Mouse (Mus musculus) myocyte (in vitro differentiated cells): ENCODE data around the gene Nbas. TPM values are rescaled to one million over a fixed set of nuclear protein-coding genes. Genes with fewer than 3 reads are reported as not detected.

Experiments used
- H3K27me3 ChIP-seq: one replicate; pipeline ENCODE4 v1.6.1; 2011; ENCODE audit not compliant: control insufficient read depth, insufficient read depth, insufficient read length
- H3K36me3 ChIP-seq: one replicate; pipeline ENCODE4 v1.6.1; 2011; ENCODE audit not compliant: control insufficient read depth, insufficient read depth
- H3K4me2 ChIP-seq: one replicate; pipeline ENCODE4 v1.6.1; 2011; ENCODE audit warnings: low read depth, control low read depth
- H3K4me3 ChIP-seq: one replicate; pipeline ENCODE4 v1.5.1; 2011; ENCODE audit warnings: mild to moderate bottlenecking, control low read depth, moderate library complexity
- H3K79me2 ChIP-seq: one replicate; pipeline ENCODE4 v1.6.1; 2011; ENCODE audit not compliant: control insufficient read depth, insufficient read depth
- H3ac ChIP-seq: one replicate; pipeline ENCODE4 v1.6.1; 2011; ENCODE audit not compliant: control insufficient read depth, insufficient read length
- CEBPB ChIP-seq: IDR thresholded peaks from 2 replicates; pipeline ENCODE4 v1.6.1; 2011; ENCODE audit warnings: mild to moderate bottlenecking, moderate library complexity; ENCODE audit not compliant: poor library complexity, insufficient read depth, severe bottlenecking
- E2F4 ChIP-seq: IDR thresholded peaks from one replicate; pipeline ENCODE4 v1.6.1; 2011; ENCODE audit warnings: mild to moderate bottlenecking, control low read depth, moderate library complexity; ENCODE audit not compliant: insufficient read depth
- MAX ChIP-seq: IDR thresholded peaks from one replicate; pipeline ENCODE4 v1.6.1; 2011; ENCODE audit warnings: low read depth, mild to moderate bottlenecking, control low read depth
- MYOD1 ChIP-seq, 3 experiments: IDR thresholded peaks; one replicate each; pipeline ENCODE4 v1.6.1; 2011; ENCODE audit warnings: control low read depth in 2 of 3, low read depth in 2 of 3, mild to moderate bottlenecking in 2 of 3, moderate library complexity in 1 of 3; ENCODE audit not compliant: insufficient read length in 2 of 3, control insufficient read depth in 1 of 3
- MYOG ChIP-seq, 3 experiments: IDR thresholded peaks; one replicate each; pipeline ENCODE4 v1.6.1; 2011; ENCODE audit warnings: control low read depth in 2 of 3, low read depth in 2 of 3, mild to moderate bottlenecking in 2 of 3; ENCODE audit not compliant: insufficient read length in 2 of 3, control insufficient read depth in 1 of 3, insufficient read depth in 1 of 3
- POLR2A ChIP-seq: IDR thresholded peaks from one replicate; pipeline ENCODE4 v1.6.1; 2011; ENCODE audit warnings: low read depth, mild to moderate bottlenecking, control low read depth, moderate library complexity; ENCODE audit not compliant: insufficient read length
- POLR2AphosphoS2 ChIP-seq: IDR thresholded peaks from one replicate; pipeline ENCODE4 v1.6.1; 2011; ENCODE audit warnings: low read depth, control low read depth; ENCODE audit not compliant: insufficient read length
- REST ChIP-seq: IDR thresholded peaks from one replicate; pipeline ENCODE4 v1.6.1; 2011; ENCODE audit warnings: mild to moderate bottlenecking, control low read depth, moderate library complexity; ENCODE audit not compliant: insufficient read depth, insufficient read length
- SRF ChIP-seq: IDR thresholded peaks from one replicate; pipeline ENCODE4 v1.6.1; 2011; ENCODE audit warnings: low read depth; ENCODE audit not compliant: control insufficient read depth, insufficient read length
- TCF12 ChIP-seq: IDR thresholded peaks from one replicate; pipeline ENCODE4 v1.6.1; 2011; ENCODE audit warnings: mild to moderate bottlenecking, control low read depth; ENCODE audit not compliant: poor library complexity, insufficient read depth, severe bottlenecking
- TCF3 ChIP-seq: IDR thresholded peaks from one replicate; pipeline ENCODE4 v1.6.1; 2011; ENCODE audit warnings: low read depth, control low read depth; ENCODE audit not compliant: insufficient read length
- USF1 ChIP-seq: IDR thresholded peaks from one replicate; pipeline ENCODE4 v1.6.1; 2011; ENCODE audit warnings: low read depth, mild to moderate bottlenecking, control low read depth, moderate library complexity
- polyA plus RNA-seq: library from polyadenylated mRNA; unstranded; fragments of >200 nt; fragmentation: generic; extraction: Trizol; gene quantifications from one replicate; pipeline ENCODE4 v1.2.1, GENCODE M21; 2012; ENCODE audit warnings: missing spikeins

Nbas gene
- polyA plus RNA-seq, 1 experiment: 14.5 TPM

- TF ChIP-seq CEBPB (no peak), SRF (no peak), POLR2A (no peak), TCF12 (no peak), USF1 (no peak), E2F4 (no peak), POLR2AphosphoS2 (no peak), TCF3 (no peak), REST (no peak), MYOD1 (IDR thresholded peaks at IDR 0.05; ENCODE audit: control insufficient read depth in 1 of 3, insufficient read length in 2 of 3, low read depth in 2 of 3) (no peak), MAX (no peak), MYOG (IDR thresholded peaks at IDR 0.05; ENCODE audit: control insufficient read depth in 1 of 3, insufficient read depth in 1 of 3, insufficient read length in 2 of 3, low read depth in 2 of 3) (no peak)
- Histone ChIP-seq H3K4me2 (no peak overlapping the region), H3K36me3 (no peaks in the 10 kb centered on the region), H3K79me2 (no peaks in the 10 kb centered on the region), H3K4me3 (no peak overlapping the region), H3K27me3 (no peaks in the 10 kb centered on the region), H3ac (no peak overlapping the region)
Observed at GRCm38 (mm10) chr12:13444653-13445431, 175.9 kb downstream of the Nbas start.

- H3K4me2 ChIP-seq: no peak overlapping the region
Observed at GRCm38 (mm10) chr12:13445486-13446065, 176.6 kb downstream of the Nbas start.

GRCm38 (mm10) chr12:13448916-13449315 is 180.0 kb downstream of the Nbas start:
- no peaks in the 10 kb centered on the region for H3K36me3 ChIP-seq
- H3K4me2 ChIP-seq: no peak overlapping the region
- no peak overlapping the region for H3K4me3 ChIP-seq
- TF ChIP-seq REST (no peak), USF1 (no peak)
- H3ac ChIP-seq: no peak overlapping the region
- no peaks in the 10 kb centered on the region for H3K79me2 ChIP-seq
- H3K27me3 ChIP-seq: no peaks in the 10 kb centered on the region

More at GRCm38 (mm10) chr12:13445486-13446065, 176.6 kb downstream of the Nbas start:
- no peak overlapping the region for H3K4me3 ChIP-seq
- no peaks in the 10 kb centered on the region for H3K36me3 ChIP-seq
- no peak for TF ChIP-seq MYOG (IDR thresholded peaks at IDR 0.05; ENCODE audit: control insufficient read depth in 1 of 3, insufficient read depth in 1 of 3, insufficient read length in 2 of 3, low read depth in 2 of 3)
- TF ChIP-seq REST: no peak
- no peak for TF ChIP-seq SRF
- TF ChIP-seq MYOD1 (IDR thresholded peaks at IDR 0.05; ENCODE audit: control insufficient read depth in 1 of 3, insufficient read length in 2 of 3, low read depth in 2 of 3): no peak
- TF ChIP-seq TCF12: no peak
- TF ChIP-seq USF1: no peak
- TF ChIP-seq E2F4: no peak
- TF ChIP-seq POLR2AphosphoS2: no peak
- no peak for TF ChIP-seq POLR2A
- no peak for TF ChIP-seq CEBPB
- no peak for TF ChIP-seq MAX
- TF ChIP-seq TCF3: no peak
- H3K79me2 ChIP-seq: no peaks in the 10 kb centered on the region
- no peak overlapping the region for H3ac ChIP-seq
- no peaks in the 10 kb centered on the region for H3K27me3 ChIP-seq

- Histone ChIP-seq H3K4me3 (no peak overlapping the region), H3ac (no peak overlapping the region), H3K79me2 (no peaks in the 10 kb centered on the region), H3K36me3 (no peaks in the 10 kb centered on the region), H3K27me3 (no peaks in the 10 kb centered on the region), H3K4me2 (no peak overlapping the region)
- TF ChIP-seq POLR2A (no peak), POLR2AphosphoS2 (no peak), TCF12 (no peak), REST (no peak), CEBPB (no peak)
Observed at GRCm38 (mm10) chr12:13452050-13452449, 183.1 kb downstream of the Nbas start.

GRCm38 (mm10) chr12:13460223-13460853 is 191.4 kb downstream of the Nbas start:
- no peak for TF ChIP-seq REST
- TF ChIP-seq TCF12: no peak
- Histone ChIP-seq H3ac (no peak overlapping the region), H3K4me3 (no peak overlapping the region), H3K4me2 (no peak overlapping the region), H3K36me3 (peaks cover 4% of the 10 kb centered on the region), H3K79me2 (no peaks in the 10 kb centered on the region), H3K27me3 (no peaks in the 10 kb centered on the region)
